Mouse (Mus musculus) megakaryocyte, embryonic 14.5 days (primary cell): ENCODE measurements at regions not wholly inside any gene's neighbourhood (a gene's known extent, or its start where the extent isn't known, plus 50 kb on each side); places are given as distances from the start of the nearest gene placed in this dataset.

Experiments
- FLI1 ChIP-seq: IDR thresholded peaks from 2 replicates; pipeline ENCODE4 v1.6.1; 2012; ENCODE audit warnings: low read length, inconsistent platforms, mixed read lengths
- GATA1 ChIP-seq: IDR thresholded peaks from 3 replicates; pipeline ENCODE4 v1.6.1; 2012; ENCODE audit warnings: mixed read lengths, low read length, inconsistent platforms, borderline replicate concordance

DNA sequence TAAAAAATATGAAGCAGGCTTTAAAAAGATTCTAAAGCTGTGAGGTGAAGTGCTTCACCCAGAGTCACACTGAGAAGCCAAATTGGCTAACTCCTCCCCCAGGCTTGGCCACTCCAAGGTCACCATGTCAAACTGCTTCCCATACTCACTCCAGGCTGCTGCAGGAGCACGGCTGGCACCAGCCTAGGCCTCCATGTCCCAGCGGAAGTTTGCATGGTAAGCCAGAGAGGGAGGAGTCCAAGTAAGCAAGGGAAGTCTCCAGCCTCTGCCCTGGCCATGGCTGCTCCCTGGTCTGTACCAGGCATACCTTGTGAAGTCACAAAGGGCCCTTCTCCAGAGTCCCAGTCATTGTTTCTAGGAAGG, 105.8 kb upstream of the Stx18 start:
- TF ChIP-seq GATA1 (no peak), FLI1 (no peak)
